Mouse (Mus musculus) spleen, adult 2 months (tissue): ENCODE measurements at regions not wholly inside any gene's neighbourhood (a gene's known extent, or its start where the extent isn't known, plus 50 kb on each side); places are given as distances from the start of the nearest gene placed in this dataset.

Experiments
- DNase-seq, 2 experiments: peaks; one replicate each; pipeline versions ENCODE4 v3.0.0 to v3.0.0-alpha.2; 2012 to 2021; ENCODE audit warnings: low spot score in 2 of 2, low read depth in 1 of 2
- H3K27ac ChIP-seq: fragments of 200-500 bp; 2 replicates; pipeline ENCODE4 v1.5.1; 2012; ENCODE audit warnings: low read length, inconsistent platforms; ENCODE audit not compliant: insufficient read depth
- H3K27me3 ChIP-seq: fragments of 200-500 bp; 2 replicates; pipeline ENCODE4 v1.6.1; 2012; ENCODE audit warnings: mild to moderate bottlenecking, moderate library complexity, low read length, inconsistent platforms; ENCODE audit not compliant: control insufficient read depth, insufficient read depth
- H3K36me3 ChIP-seq: fragments of 200-500 bp; 2 replicates; pipeline ENCODE4 v1.6.1; 2012; ENCODE audit warnings: mild to moderate bottlenecking, low read length, inconsistent platforms; ENCODE audit not compliant: control insufficient read depth, insufficient read depth
- H3K4me1 ChIP-seq: fragments of 200-500 bp; 2 replicates; pipeline ENCODE4 v1.6.1; 2011; ENCODE audit warnings: inconsistent platforms; ENCODE audit not compliant: control insufficient read depth, insufficient read depth, insufficient read length
- H3K4me3 ChIP-seq: fragments of 200-500 bp; 2 replicates; pipeline ENCODE4 v1.5.1; 2011; ENCODE audit warnings: mild to moderate bottlenecking, inconsistent platforms; ENCODE audit not compliant: insufficient read depth, insufficient read length; ENCODE audit errors: extremely low read depth
- CTCF ChIP-seq: fragments of 200-500 bp; IDR thresholded peaks from 2 replicates; pipeline ENCODE4 v1.5.1; 2011; ENCODE audit warnings: mild to moderate bottlenecking, inconsistent platforms; ENCODE audit not compliant: insufficient read depth, insufficient read length, insufficient replicate concordance; ENCODE audit errors: extremely low read depth
- POLR2A ChIP-seq: fragments of 200-500 bp; IDR thresholded peaks from 2 replicates; pipeline ENCODE4 v1.6.1; 2011; ENCODE audit warnings: low read depth, low read length, inconsistent platforms
- whole genome bisulfite sequencing: fragments of 180-500 bp; shearing (Covaris S2); methylation state at CpG from one replicate; pipeline ENCODE4 v1.1.7; 2018; 5-methylcytosine and 5-hydroxymethylcytosine counted together

DNA sequence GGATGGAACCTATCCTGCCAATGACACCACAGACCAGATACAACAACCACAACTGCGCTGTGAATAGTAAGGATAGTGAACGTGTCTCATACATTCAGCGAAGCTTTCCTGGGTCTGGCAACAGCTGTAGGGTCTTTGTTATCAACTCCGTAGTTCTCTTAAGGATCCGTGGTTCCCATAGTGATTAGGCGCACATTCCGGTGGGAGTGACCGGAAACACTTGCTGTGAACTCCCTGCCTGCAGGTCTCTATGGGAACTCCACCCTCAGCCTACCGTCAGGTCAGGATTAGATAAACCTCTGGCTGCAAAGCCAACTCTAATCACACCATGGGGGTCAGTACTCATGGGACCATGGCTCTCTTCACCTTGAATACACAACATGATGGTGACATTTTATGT lies 53.8 kb upstream of the Sh3gl3 start:
- WGBS, result 74% methylated on average over 9 of the region's 9 CpGs
- TF ChIP-seq CTCF (no peak), POLR2A (no peak)

DNA sequence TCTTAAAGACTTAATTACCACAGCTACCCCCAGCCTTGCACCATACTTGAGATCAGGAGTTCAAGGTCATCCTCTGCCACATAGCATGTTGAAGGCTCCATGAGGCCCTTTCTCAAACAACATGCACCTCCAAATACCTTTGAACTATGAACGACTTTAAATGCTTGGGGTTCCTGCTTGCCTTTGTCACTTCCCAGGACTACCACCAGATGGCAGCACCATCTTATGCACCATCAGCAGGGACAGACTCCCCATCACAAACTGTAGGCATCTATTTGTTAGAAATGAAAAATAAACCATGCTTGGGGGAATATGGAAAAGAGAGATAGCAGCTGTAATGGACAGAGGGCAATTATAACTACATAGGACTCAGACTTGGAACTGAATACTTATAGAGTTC lies 51.9 kb upstream of the Sh3gl3 start:
- WGBS, result 0% methylated on average over 1 of the region's 1 CpGs
- H3K36me3 ChIP-seq, result no peaks in the 10 kb centered on the region
- TF ChIP-seq CTCF (peak; percentile 62; the same call in 1 of the 2 replicates), POLR2A (no peak)

More for the DNA sequence above, 53.8 kb upstream of the Sh3gl3 start:
- no peak overlapping the region for H3K27ac ChIP-seq
- H3K4me3 ChIP-seq, result no peak overlapping the region
- H3K27me3 ChIP-seq, result no peaks in the 10 kb centered on the region
- no peak for DNase-seq
- no peaks in the 10 kb centered on the region for H3K36me3 ChIP-seq
- H3K4me1 ChIP-seq, result no peaks in the 10 kb centered on the region

More for the DNA sequence above, 51.9 kb upstream of the Sh3gl3 start:
- peak; percentile 12 to 40 for DNase-seq
- no peak overlapping the region for H3K27ac ChIP-seq
- H3K4me3 ChIP-seq, result no peak overlapping the region
- H3K4me1 ChIP-seq, result no peaks in the 10 kb centered on the region
- no peaks in the 10 kb centered on the region for H3K27me3 ChIP-seq
